Mouse (Mus musculus): Measurements from ENCODE around the gene Timm17b. TPM values are rescaled to one million over a fixed set of nuclear protein-coding genes. Genes with fewer than 3 reads are reported as not detected.

The Timm17b gene
- polyA plus RNA-seq (2012; rRNA removed; ENCODE audit: low replicate concordance), result 31.6 and 39.6 TPM in 2 replicates

GRCm38 (mm10) chrX:7898880-7899874, at the start of gene Timm17b, which contains the start of gene Pqbp1:
Gene Timm17b (plus strand): TSS chrX:7899357.
Gene Pqbp1 (minus strand): TSS chrX:7899269.

GRCm38 (mm10) chrX:7878007-7878419, 21.1 kb upstream of the Timm17b start, which contains the start of gene Pim2:
Gene Pim2 (plus strand): TSS chrX:7878262.

DNA sequence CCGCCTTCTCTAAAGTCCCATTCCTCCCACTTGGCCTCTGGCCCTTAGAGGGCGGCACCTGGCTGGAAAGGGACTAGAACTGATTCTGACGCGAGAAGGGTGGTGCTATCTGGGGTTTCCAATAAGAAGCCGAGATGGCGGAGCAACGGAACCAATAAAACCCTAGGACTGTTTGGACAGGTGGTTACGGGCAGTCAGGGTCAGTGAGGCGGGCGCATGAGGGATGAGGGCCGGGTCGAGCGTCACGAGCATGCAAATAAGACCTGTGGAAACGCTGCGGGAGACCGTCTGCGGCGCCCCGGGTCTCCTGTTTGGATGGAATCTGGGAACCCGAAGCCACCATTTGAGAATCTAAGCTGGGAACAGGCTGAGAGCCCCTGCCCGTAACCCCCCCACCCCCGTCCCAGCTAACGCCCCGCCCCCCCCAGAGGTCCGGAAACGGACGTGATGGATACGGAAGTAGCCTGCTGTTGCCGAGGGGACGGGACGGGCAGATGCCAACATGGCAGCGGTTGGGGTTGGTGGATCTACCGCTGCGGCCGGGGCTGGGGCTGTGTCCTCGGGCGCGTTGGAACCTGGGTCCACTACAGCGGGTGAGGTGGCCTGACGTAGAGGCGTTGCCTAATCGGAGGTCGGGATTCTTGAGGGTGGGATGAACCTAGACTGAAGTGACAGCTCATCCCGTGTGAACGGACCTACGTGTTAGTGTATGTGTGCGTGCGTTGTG, 15.2 kb upstream of the Timm17b start, which contains the start of gene Slc35a2:
Slc35a2 (plus strand) TSS at position 188 of the 727 bp plus-strand sequence.

DNA sequence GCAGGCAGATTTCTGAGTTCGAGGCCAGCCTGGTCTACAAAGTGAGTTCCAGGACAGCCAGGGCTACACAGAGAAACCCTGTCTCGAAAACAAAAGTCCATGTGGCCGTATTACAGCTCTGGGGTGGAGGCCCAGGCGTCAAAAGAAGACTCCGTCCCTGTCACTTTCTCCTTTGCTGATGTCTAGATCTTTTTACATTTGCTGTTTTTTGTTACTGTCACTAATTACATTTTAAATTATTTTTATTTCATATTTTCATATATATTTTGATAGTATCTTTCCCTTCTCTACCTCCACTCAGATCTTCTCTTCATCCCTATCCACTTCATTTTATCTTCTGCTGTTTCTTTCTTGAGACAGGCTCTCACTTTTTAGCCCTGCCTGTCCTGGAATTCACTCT, 8.6 kb downstream of the Timm17b start, which contains the start of gene Gm10491:
Gm10491 (minus strand) TSS at position 101 of the 400 bp plus-strand sequence.

DNA sequence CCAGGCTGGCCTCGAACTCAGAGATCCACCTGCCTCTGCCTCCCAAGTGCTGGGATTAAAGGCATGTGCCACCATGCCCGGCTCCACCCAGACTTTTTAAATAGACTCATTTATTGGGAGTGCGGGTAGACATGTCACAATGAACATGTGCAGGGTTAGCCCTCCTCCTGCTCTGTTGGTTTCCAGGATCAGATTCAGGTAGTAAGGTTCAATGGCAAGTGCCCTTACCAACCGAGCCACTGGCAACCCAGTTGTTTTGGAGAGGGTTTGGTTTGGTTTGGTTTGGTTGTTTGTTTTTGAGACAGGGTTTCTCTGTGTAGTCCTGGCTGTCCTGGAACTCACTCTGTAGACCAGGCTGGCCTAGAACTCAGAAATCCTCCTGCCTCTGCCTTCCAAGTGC, 10.1 kb downstream of the Timm17b start, which contains the start of gene Gm10490:
Gm10490 (plus strand) TSS at position 301 of the 400 bp plus-strand sequence.

GRCm38 (mm10) chrX:7919601-7920383, 20.6 kb downstream of the Timm17b start, which contains the start of gene Pcsk1n:
Gene Pcsk1n (plus strand): TSS chrX:7919822.

GRCm38 (mm10) chrX:7928270-7928790, 29.2 kb downstream of the Timm17b start, which contains the start of gene Eras:
Gene Eras (minus strand): TSS chrX:7928607.

GRCm38 (mm10) chrX:7947108-7947899, 48.1 kb downstream of the Timm17b start, which contains the start of gene Hdac6:
Gene Hdac6 (minus strand): TSS chrX:7947889.

Other genes starting within 250 kb of the Timm17b start
- 22.2 and 28.8 TPM in 2 replicates for gene Prickle3, start 242.1 kb upstream of the Timm17b start, polyA plus RNA-seq (2012; rRNA removed; ENCODE audit: low replicate concordance)
- 261 and 296 TPM in 2 replicates for gene Plp2, start 228.0 kb upstream of the Timm17b start, polyA plus RNA-seq (2012; rRNA removed; ENCODE audit: low replicate concordance)
- 6.6 and 7.9 TPM in 2 replicates for gene Magix, start 218.1 kb upstream of the Timm17b start, polyA plus RNA-seq (2012; rRNA removed; ENCODE audit: low replicate concordance)
- 9.4 and 11.1 TPM in 2 replicates for gene Gpkow, start 202.2 kb upstream of the Timm17b start, polyA plus RNA-seq (2012; rRNA removed; ENCODE audit: low replicate concordance)
- gene Wdr45, start 185.0 kb upstream of the Timm17b start, polyA plus RNA-seq (2012; rRNA removed; ENCODE audit: low replicate concordance), result 77.1 and 105 TPM in 2 replicates
- gene Gm45208, start 177.1 kb upstream of the Timm17b start, polyA plus RNA-seq (2012; rRNA removed; ENCODE audit: low replicate concordance), result 0.97 TPM in 1 of 2 replicates, not detected in the other
- gene Praf2, start 170.9 kb upstream of the Timm17b start, polyA plus RNA-seq (2012; rRNA removed; ENCODE audit: low replicate concordance), result 26.1 and 85.6 TPM in 2 replicates
- gene Ccdc120, start 148.5 kb upstream of the Timm17b start, polyA plus RNA-seq (2012; rRNA removed; ENCODE audit: low replicate concordance), result 3.5 and 16.5 TPM in 2 replicates
- gene Tfe3, start 136.8 kb upstream of the Timm17b start, polyA plus RNA-seq (2012; rRNA removed; ENCODE audit: low replicate concordance), result 27.8 and 38.8 TPM in 2 replicates
- 31.1 and 39.0 TPM in 2 replicates for gene Gripap1, start 109.6 kb upstream of the Timm17b start, polyA plus RNA-seq (2012; rRNA removed; ENCODE audit: low replicate concordance)
- 2.1 and 4.6 TPM in 2 replicates for gene Kcnd1, start 77.1 kb upstream of the Timm17b start, polyA plus RNA-seq (2012; rRNA removed; ENCODE audit: low replicate concordance)
- gene Otud5, start 58.0 kb upstream of the Timm17b start, polyA plus RNA-seq (2012; rRNA removed; ENCODE audit: low replicate concordance), result 24.5 and 39.8 TPM in 2 replicates
- gene Pim2, start 21.1 kb upstream of the Timm17b start, polyA plus RNA-seq (2012; rRNA removed; ENCODE audit: low replicate concordance), result 3.0 and 9.6 TPM in 2 replicates
- 57.9 and 69.0 TPM in 2 replicates for gene Slc35a2, start 15.3 kb upstream of the Timm17b start, polyA plus RNA-seq (2012; rRNA removed; ENCODE audit: low replicate concordance)
- gene Pqbp1, start 88 bp upstream of the Timm17b start, polyA plus RNA-seq (2012; rRNA removed; ENCODE audit: low replicate concordance), result 52.5 and 69.5 TPM in 2 replicates
- not detected in 2 replicates for gene Gm10491, start 8.5 kb downstream of the Timm17b start, polyA plus RNA-seq (2012; rRNA removed; ENCODE audit: low replicate concordance)
- gene Gm10490, start 10.2 kb downstream of the Timm17b start, polyA plus RNA-seq (2012; rRNA removed; ENCODE audit: low replicate concordance), result not detected in 2 replicates
- 0.24 TPM in 1 of 2 replicates, not detected in the other for gene Pcsk1n, start 20.5 kb downstream of the Timm17b start, polyA plus RNA-seq (2012; rRNA removed; ENCODE audit: low replicate concordance)
- gene Eras, start 29.2 kb downstream of the Timm17b start, polyA plus RNA-seq (2012; rRNA removed; ENCODE audit: low replicate concordance), result not detected in 2 replicates
- gene Hdac6, start 48.5 kb downstream of the Timm17b start, polyA plus RNA-seq (2012; rRNA removed; ENCODE audit: low replicate concordance), result 23.6 and 53.9 TPM in 2 replicates
- gene Gata1, start 78.7 kb downstream of the Timm17b start, polyA plus RNA-seq (2012; rRNA removed; ENCODE audit: low replicate concordance), result 0.26 and 1.4 TPM in 2 replicates
- not detected in 2 replicates for gene Glod5, start 119.1 kb downstream of the Timm17b start, polyA plus RNA-seq (2012; rRNA removed; ENCODE audit: low replicate concordance)
- gene Suv39h1, start 175.4 kb downstream of the Timm17b start, polyA plus RNA-seq (2012; rRNA removed; ENCODE audit: low replicate concordance), result 10.4 and 24.1 TPM in 2 replicates
- gene Was, start 191.1 kb downstream of the Timm17b start, polyA plus RNA-seq (2012; rRNA removed; ENCODE audit: low replicate concordance), result 4.9 and 6.4 TPM in 2 replicates
- 84.0 and 125 TPM in 2 replicates for gene Wdr13, start 233.5 kb downstream of the Timm17b start, polyA plus RNA-seq (2012; rRNA removed; ENCODE audit: low replicate concordance)
- gene Rbm3, start 246.5 kb downstream of the Timm17b start, polyA plus RNA-seq (2012; rRNA removed; ENCODE audit: low replicate concordance), result 78.4 and 136 TPM in 2 replicates

All from subcutaneous adipose tissue, adult 2 months (tissue).